Mouse (Mus musculus) MEL (cell line): ENCODE results near the gene Ftcd.

Source experiments
- CTCF ChIP-seq, 3 experiments: IDR thresholded peaks in 2 of 3; conservative IDR thresholded peaks in 1 of 3; 2 replicates each; pipeline ENCODE4 v1.5.1; 2011 to 2012; ENCODE audit warnings: low read length in 3 of 3, low read depth in 2 of 3, mild to moderate bottlenecking in 2 of 3, improper control_type of control experiment in 1 of 3, inconsistent platforms in 1 of 3, mixed read lengths in 1 of 3, moderate library complexity in 1 of 3; ENCODE audit not compliant: control insufficient read depth in 1 of 3, insufficient read depth in 1 of 3, poor library complexity in 1 of 3, severe bottlenecking in 1 of 3
- ELF1 ChIP-seq: IDR thresholded peaks from 2 replicates; pipeline ENCODE4 v1.6.1; 2014; ENCODE audit warnings: low read depth, mild to moderate bottlenecking, inconsistent platforms, low read length, improper control_type of control experiment, moderate library complexity
- GABPA ChIP-seq: IDR thresholded peaks from 2 replicates; pipeline ENCODE4 v1.6.1; 2012; ENCODE audit warnings: low read depth, mild to moderate bottlenecking, inconsistent platforms, low read length, improper control_type of control experiment, moderate library complexity
- MYC ChIP-seq: IDR thresholded peaks from 2 replicates; pipeline ENCODE4 v1.6.1; 2011; ENCODE audit warnings: low read depth, mild to moderate bottlenecking, low read length, improper control_type of control experiment, moderate library complexity
- POLR2A ChIP-seq, 2 experiments: IDR thresholded peaks; 2 replicates each; pipeline ENCODE4 v1.6.1; 2011 to 2012; ENCODE audit warnings: low read length in 2 of 2, mild to moderate bottlenecking in 2 of 2, control low read depth in 1 of 2, improper control_type of control experiment in 1 of 2, low read depth in 1 of 2, moderate library complexity in 1 of 2; ENCODE audit not compliant: control insufficient read depth in 1 of 2, insufficient read depth in 1 of 2, poor library complexity in 1 of 2
- POLR2AphosphoS2 ChIP-seq: IDR thresholded peaks from 2 replicates; pipeline ENCODE4 v1.6.1; 2011; ENCODE audit warnings: low read length, improper control_type of control experiment
- RAD21 ChIP-seq: IDR thresholded peaks from 2 replicates; pipeline ENCODE4 v1.6.1; 2011; ENCODE audit warnings: mild to moderate bottlenecking, low read depth, low read length, improper control_type of control experiment
- SMC3 ChIP-seq: IDR thresholded peaks from 2 replicates; pipeline ENCODE4 v1.6.1; 2011; ENCODE audit warnings: low read depth, low read length, improper control_type of control experiment

DNA sequence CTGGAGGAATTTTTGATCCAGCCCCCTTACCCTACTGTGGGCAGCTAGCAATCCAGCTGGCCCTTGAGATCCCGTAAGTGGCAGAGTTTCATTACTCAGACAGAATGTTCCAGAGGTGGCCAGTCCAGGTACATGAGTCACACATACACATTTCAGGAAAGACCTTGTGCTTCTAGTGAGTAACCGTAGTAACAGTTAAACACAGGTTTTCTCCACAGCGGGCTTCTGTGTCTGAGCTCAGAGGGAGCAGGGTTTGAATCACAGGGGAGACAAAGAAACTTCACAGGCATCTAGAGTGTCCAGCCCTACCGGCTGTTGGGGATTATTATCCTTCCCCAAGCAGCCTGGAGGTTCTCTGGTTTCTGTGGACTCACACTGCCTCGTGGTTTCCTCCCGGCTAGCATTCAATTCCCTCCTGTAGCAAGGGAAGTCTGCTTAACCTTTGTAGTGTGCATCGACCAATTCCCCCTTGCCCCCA, 58.7 kb downstream of the Ftcd start:
- no peak for TF ChIP-seq POLR2A (IDR thresholded peaks at IDR 0.05; ENCODE audit: control insufficient read depth in 1 of 2, insufficient read depth in 1 of 2, low read depth in 1 of 2, low read length in 2 of 2, poor library complexity in 1 of 2)
- TF ChIP-seq CTCF (IDR thresholded peaks at IDR 0.05 in 2 of 3, conservative IDR thresholded peaks at IDR 0.05 in 1 of 3; ENCODE audit: control insufficient read depth in 1 of 3, insufficient read depth in 1 of 3, low read depth in 2 of 3, low read length in 3 of 3, poor library complexity in 1 of 3, severe bottlenecking in 1 of 3): no peak
- no peak for TF ChIP-seq SMC3
- no peak for TF ChIP-seq GABPA
- no peak for TF ChIP-seq POLR2AphosphoS2
- TF ChIP-seq MYC: no peak
- no peak for TF ChIP-seq ELF1
- no peak for TF ChIP-seq RAD21
